Mouse (Mus musculus) kidney, adult 2 months (tissue): Measurements from ENCODE around the gene Rtcb. TPM values are rescaled to one million over a fixed set of nuclear protein-coding genes. Genes with fewer than 3 reads are reported as not detected.

ENCODE experiments used
- DNase-seq: peaks from one replicate; pipeline ENCODE4 v3.0.0; 2021
- H3K27ac ChIP-seq: fragments of 200-500 bp; 2 replicates; pipeline ENCODE4 v1.5.1; 2012; ENCODE audit warnings: low read depth, low read length, control low read depth, inconsistent platforms; ENCODE audit not compliant: insufficient read depth
- H3K27me3 ChIP-seq: fragments of 200-500 bp; replicated peaks from 2 replicates; pipeline ENCODE4 v1.6.1; 2012; ENCODE audit warnings: mild to moderate bottlenecking, moderate library complexity, low read length, inconsistent platforms; ENCODE audit not compliant: control insufficient read depth, insufficient read depth
- H3K36me3 ChIP-seq: fragments of 200-500 bp; 2 replicates; pipeline ENCODE4 v1.6.1; 2012; ENCODE audit warnings: mild to moderate bottlenecking, moderate library complexity, low read length, inconsistent platforms; ENCODE audit not compliant: control insufficient read depth, insufficient read depth
- H3K4me1 ChIP-seq: fragments of 200-500 bp; 2 replicates; pipeline ENCODE4 v1.6.1; 2011; ENCODE audit warnings: low read length; ENCODE audit not compliant: control insufficient read depth, insufficient read depth
- H3K4me3 ChIP-seq: fragments of 200-500 bp; 2 replicates; pipeline ENCODE4 v1.5.1; 2011; ENCODE audit warnings: mild to moderate bottlenecking, low read depth, low read length, control low read depth; ENCODE audit not compliant: insufficient read depth
- CTCF ChIP-seq: fragments of 200-500 bp; conservative IDR thresholded peaks from 2 replicates; pipeline ENCODE4 v1.5.1; 2011; ENCODE audit warnings: low read depth, mild to moderate bottlenecking, control low read depth, low read length, moderate library complexity, mixed read lengths; ENCODE audit not compliant: insufficient read depth, insufficient read length
- POLR2A ChIP-seq: fragments of 200-500 bp; IDR thresholded peaks from one replicate; pipeline ENCODE4 v1.6.1; 2011; ENCODE audit warnings: low read depth, low read length, control low read depth
- WGBS: fragments of 180-500 bp; shearing (Covaris S2); methylation state at CpG from one replicate; pipeline ENCODE4 v1.1.7; 2018; 5-methylcytosine and 5-hydroxymethylcytosine counted together
- polyA plus RNA-seq: library from polyadenylated mRNA; depleted of rRNA; stranded (reverse); fragments of >200 nt; gene quantifications from 2 replicates; pipeline ENCODE4 v1.2.3, GENCODE M21; 2012; rRNA removed

Gene Rtcb
- polyA plus RNA-seq, 1 experiment, result 80.4 TPM

- no peak overlapping the region for H3K27ac ChIP-seq
- TF ChIP-seq POLR2A, result no peak
- no peak for TF ChIP-seq CTCF
- H3K4me1 ChIP-seq, result no peaks in the 10 kb centered on the region
- DNase-seq, result no peak
- peaks cover 7% of the 10 kb centered on the region for H3K36me3 ChIP-seq
- no peaks in the 10 kb centered on the region for H3K27me3 ChIP-seq
- H3K4me3 ChIP-seq, result no peak overlapping the region
- 77% methylated on average over 6 of the region's 6 CpGs for WGBS
Observed at GRCm38 (mm10) chr10:85936280-85936965, 21.2 kb downstream of the Rtcb start.

GRCm38 (mm10) chr10:85929962-85930361 is 27.7 kb downstream of the Rtcb start:
- no peak overlapping the region for H3K27ac ChIP-seq
- WGBS, result 96% methylated on average over 11 of the region's 11 CpGs

DNA sequence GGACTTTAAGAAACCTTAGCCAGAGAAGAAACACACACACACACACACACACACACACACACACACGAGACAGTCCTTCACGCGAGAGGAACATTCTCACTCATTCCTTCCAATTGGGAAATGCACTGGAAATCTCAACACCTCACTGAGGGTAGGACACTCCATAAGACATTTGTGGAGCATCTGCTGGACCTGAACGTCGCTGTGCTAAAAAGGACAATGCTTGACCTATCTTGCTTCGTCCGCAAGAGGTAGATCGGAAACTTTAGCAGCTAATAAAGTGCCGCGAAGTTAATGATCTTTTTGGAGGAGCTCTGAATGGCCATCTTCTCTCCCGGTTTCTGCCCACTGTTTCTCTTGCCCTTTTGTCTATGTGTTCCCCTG is 28.4 kb downstream of the Rtcb start:
- 35% methylated on average over 11 of the region's 11 CpGs for WGBS
- Histone ChIP-seq H3K27me3 (no peaks in the 10 kb centered on the region), H3K27ac (no peak overlapping the region), H3K4me1 (peaks cover 4% of the 10 kb centered on the region; the same call in 1 of the 2 replicates), H3K36me3 (no peaks in the 10 kb centered on the region), H3K4me3 (no peak overlapping the region)
- no peak for DNase-seq
- no peak for TF ChIP-seq POLR2A
- no peak for TF ChIP-seq CTCF

More at GRCm38 (mm10) chr10:85929962-85930361, 27.7 kb downstream of the Rtcb start:
- DNase-seq, result no peak
- no peak for TF ChIP-seq CTCF
- Histone ChIP-seq H3K4me1 (peaks cover 4% of the 10 kb centered on the region; the same call in 1 of the 2 replicates), H3K27me3 (no peaks in the 10 kb centered on the region), H3K4me3 (no peak overlapping the region), H3K36me3 (no peaks in the 10 kb centered on the region)

DNA sequence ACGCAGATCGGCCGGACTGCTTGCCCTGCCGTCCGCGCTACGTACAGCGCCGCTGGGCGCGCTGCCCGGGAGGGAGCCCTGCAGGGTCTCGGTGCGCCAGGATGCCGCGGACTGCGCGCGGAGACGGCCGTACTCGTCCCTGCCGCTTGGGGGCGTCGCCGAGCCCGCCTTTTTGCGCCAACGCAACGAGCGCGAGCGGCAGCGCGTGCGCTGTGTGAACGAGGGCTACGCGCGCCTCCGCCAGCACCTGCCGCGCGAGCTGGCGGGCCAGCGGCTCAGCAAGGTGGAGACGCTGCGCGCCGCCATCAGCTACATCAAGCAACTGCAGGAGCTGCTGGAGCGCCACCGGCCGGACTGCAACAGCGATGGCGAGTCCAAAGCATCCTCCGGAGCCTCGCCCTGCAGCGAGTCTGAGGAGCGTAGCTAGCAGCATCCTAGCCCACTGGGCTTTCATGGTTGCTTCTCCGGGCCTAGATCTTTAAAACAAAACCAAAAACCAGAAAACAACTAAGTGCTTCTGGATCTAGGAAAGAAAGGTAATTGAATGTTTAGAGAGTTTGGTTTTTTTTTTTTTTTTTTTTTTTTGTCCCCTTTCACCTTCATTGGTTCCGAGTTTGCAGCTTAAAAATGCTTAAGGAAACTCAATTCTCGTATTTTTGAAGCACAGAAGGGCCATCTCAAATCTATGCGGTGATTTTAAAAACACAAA is 29.0 kb downstream of the Rtcb start:
- Histone ChIP-seq H3K27ac (no peak overlapping the region), H3K4me1 (peaks cover 4% of the 10 kb centered on the region; the same call in 1 of the 2 replicates), H3K4me3 (peak overlapping the region; percentile 42), H3K36me3 (no peaks in the 10 kb centered on the region), H3K27me3 (no peaks in the 10 kb centered on the region)
- TF ChIP-seq CTCF (no peak; the same call in 1 of the 2 replicates), POLR2A (no peak)
- peak; percentile 77 for DNase-seq
- 1% methylated on average over 63 of the region's 63 CpGs for whole genome bisulfite sequencing

DNA sequence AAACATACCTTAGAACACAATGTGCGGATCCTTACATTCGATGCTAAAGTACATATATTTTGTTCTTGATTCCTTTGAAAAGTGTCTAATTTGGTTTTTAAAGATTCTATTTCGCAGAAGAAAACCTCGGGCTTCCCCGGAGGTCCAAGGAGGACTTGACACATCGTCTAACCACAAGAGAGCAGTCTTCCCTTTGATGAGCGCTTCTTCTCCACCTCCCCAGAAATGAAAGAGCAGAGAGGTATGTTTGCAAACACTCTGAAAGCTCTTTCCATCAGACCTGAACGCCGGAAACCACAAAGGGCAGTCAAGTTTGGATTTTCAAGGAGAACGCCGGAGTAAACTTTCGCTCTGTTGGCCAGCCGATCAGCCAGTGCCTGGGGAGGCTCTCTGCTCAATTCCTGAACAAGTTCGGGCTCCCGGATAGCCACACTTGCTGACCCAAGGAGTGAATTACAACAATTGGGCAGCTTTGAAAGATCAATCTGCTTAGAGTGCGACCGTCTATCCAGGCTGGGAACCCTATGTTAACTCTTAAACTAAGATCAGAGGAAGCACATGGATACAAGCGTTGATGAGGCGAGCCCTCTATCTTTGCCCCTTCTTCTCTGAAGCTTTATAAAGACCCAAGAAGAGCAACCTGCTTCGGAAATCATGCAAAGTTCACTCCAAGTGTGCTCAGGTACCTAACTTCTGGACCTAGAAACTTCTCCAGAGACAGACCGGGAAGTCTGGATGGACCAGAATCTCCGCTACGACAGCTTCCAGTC is 29.8 kb downstream of the Rtcb start, which contains the start of gene Ascl4:
Ascl4 (plus strand) TSS at position 6 of the 770 bp plus-strand sequence.
- H3K4me3 ChIP-seq, result peak within 1 kb of the TSS; percentile 42
- WGBS, result 1% methylated on average over 23 of the region's 23 CpGs
- H3K36me3 ChIP-seq, result no peaks in the 10 kb centered on the region
- peaks cover 4% of the 10 kb centered on the region; the same call in 1 of the 2 replicates for H3K4me1 ChIP-seq
- TF ChIP-seq POLR2A (no peak), CTCF (no peak)
- no peaks in the 10 kb centered on the region for H3K27me3 ChIP-seq
- H3K27ac ChIP-seq, result peak within 1 kb of the TSS; percentile 19; the same call in 1 of the 2 replicates
- peak; percentile 45 for DNase-seq

GRCm38 (mm10) chr10:85916498-85917309 is 40.9 kb downstream of the Rtcb start, which contains the start of gene Prdm4:
TSS of gene Prdm4 (minus strand) at chr10:85917142.
- under 1% methylated on average over 90 of the region's 90 CpGs for WGBS
- peak within 1 kb of the TSS; percentile 98 for H3K4me3 ChIP-seq
- H3K4me1 ChIP-seq, result peaks cover 6% of the 10 kb centered on the region; the same call in 1 of the 2 replicates
- H3K27me3 ChIP-seq, result no peaks in the 10 kb centered on the region; the same call in 1 of the 2 replicates
- TF ChIP-seq POLR2A (no peak), CTCF (0 out of 2 replicates have a peak, but pooled peaks have one; percentile 1)
- H3K36me3 ChIP-seq, result no peaks in the 10 kb centered on the region
- H3K27ac ChIP-seq, result peak within 1 kb of the TSS; percentile 18; the same call in 1 of the 2 replicates
- peak; percentile 99 for DNase-seq

Other genes with a start within 250 kb of the Rtcb start
- 7.6 and 8.7 TPM in 2 replicates for gene Pwp1, start 128.3 kb downstream of the Rtcb start, polyA plus RNA-seq
- gene Prdm4, start 40.7 kb downstream of the Rtcb start, polyA plus RNA-seq, result 15.4 and 19.8 TPM in 2 replicates
- 0.33 and 0.36 TPM in 2 replicates for gene Ascl4, start 30.1 kb downstream of the Rtcb start, polyA plus RNA-seq
- 0.08 and 0.11 TPM in 2 replicates for gene Bpifc, start 54.1 kb upstream of the Rtcb start, polyA plus RNA-seq
- 81.5 and 81.6 TPM in 2 replicates for gene Fbxo7, start 64.1 kb upstream of the Rtcb start, polyA plus RNA-seq